Mouse (Mus musculus): Measurements from ENCODE around the gene Sipa1. TPM values are rescaled to one million over a fixed set of nuclear protein-coding genes. Genes with fewer than 3 reads are reported as not detected.

Sipa1 gene
- total RNA-seq, 2 experiments from 2014 or later, result 40.2 to 42.2 TPM

GRCm38 (mm10) chr19:5603664-5604063, 59.8 kb downstream of the Sipa1 start:
- DNase-seq, result no peak

GRCm38 (mm10) chr19:5601752-5602541, 61.6 kb downstream of the Sipa1 start, which contains the start of gene Rnaseh2c:
TSS of gene Rnaseh2c (plus strand) at chr19:5601873.
- DNase-seq, result peak; percentile 75

Small RNA genes lying within 50 kb of the gene (microRNA-seq; reads per million reads assigned to microRNA genes)
- 1.0 to 1.4 reads per million in 2 experiments for gene Mir6987

Other genes starting within 250 kb of the Sipa1 start
- gene Drap1, start 238.7 kb downstream of the Sipa1 start, total RNA-seq (2021), result 100 to 1,000 TPM; 231 to 246 TPM
- 10 to 100 TPM; 35.2 to 35.3 TPM for gene AI837181, start 238.6 kb downstream of the Sipa1 start, total RNA-seq (2021)
- not detected for gene Fosl1, start 216.2 kb downstream of the Sipa1 start, total RNA-seq (2021)
- 10 to 100 TPM; 13.5 to 13.9 TPM for gene Ccdc85b, start 205.8 kb downstream of the Sipa1 start, total RNA-seq (2021)
- 100 to 1,000 TPM; 106 to 118 TPM for gene Fibp, start 203.1 kb downstream of the Sipa1 start, total RNA-seq (2021)
- under 1 TPM; 0.24 to 0.50 TPM for gene Ctsw, start 195.2 kb downstream of the Sipa1 start, total RNA-seq (2021)
- gene Efemp2, start 189.8 kb downstream of the Sipa1 start, total RNA-seq (2021), result 10 to 100 TPM; 36.7 to 37.8 TPM
- 10 to 100 TPM; 27.9 to 32.9 TPM for gene Mus81, start 175.3 kb downstream of the Sipa1 start, total RNA-seq (2021)
- 100 to 1,000 TPM; 719 to 727 TPM for gene Cfl1, start 173.3 kb downstream of the Sipa1 start, total RNA-seq (2021)
- 1 to 10 TPM; 1.5 to 2.1 TPM for gene 1700020D05Rik, start 159.9 kb downstream of the Sipa1 start, total RNA-seq (2021)
- 1 to 10 TPM; 7.8 to 7.9 TPM for gene Snx32, start 153.2 kb downstream of the Sipa1 start, total RNA-seq (2021)
- gene Ovol1, start 103.1 kb downstream of the Sipa1 start, total RNA-seq (2021), result not detected
- 1 to 10 TPM; 3.8 to 4.6 TPM for gene Ap5b1, start 95.7 kb downstream of the Sipa1 start, total RNA-seq (2021)
- 10 to 100 TPM; 92.4 to 94.5 TPM for gene Rnaseh2c, start 61.8 kb downstream of the Sipa1 start, total RNA-seq (2021)
- 10 to 100 TPM; 38.3 to 49.2 TPM for gene Kat5, start 53.5 kb downstream of the Sipa1 start, total RNA-seq (2021)
- gene Rela, start 26.2 kb downstream of the Sipa1 start, total RNA-seq (2021), result 10 to 100 TPM; 33.0 to 38.6 TPM
- 10 to 100 TPM; 39.8 to 40.0 TPM for gene Map3k11, start 25.0 kb upstream of the Sipa1 start, total RNA-seq (2021)
- gene Pcnx3, start 25.2 kb upstream of the Sipa1 start, total RNA-seq (2021), result 10 to 100 TPM; 42.5 to 42.7 TPM
- not detected for gene Kcnk7, start 40.7 kb upstream of the Sipa1 start, total RNA-seq (2021)
- gene Ehbp1l1, start 62.6 kb upstream of the Sipa1 start, total RNA-seq (2021), result 100 to 1,000 TPM; 179 to 191 TPM
- 10 to 100 TPM; 48.3 to 49.0 TPM for gene Fam89b, start 65.9 kb upstream of the Sipa1 start, total RNA-seq (2021)
- gene Ltbp3, start 77.2 kb upstream of the Sipa1 start, total RNA-seq (2021), result 10 to 100 TPM; 78.7 to 79.6 TPM
- 10 to 100 TPM; 60.6 to 69.0 TPM for gene Scyl1, start 107.7 kb upstream of the Sipa1 start, total RNA-seq (2021)
- 10 to 100 TPM; 18.6 to 20.9 TPM for gene Frmd8, start 211.6 kb upstream of the Sipa1 start, total RNA-seq (2021)
- gene Slc25a45, start 214.1 kb upstream of the Sipa1 start, total RNA-seq (2021), result 1 to 10 TPM; 5.4 to 6.2 TPM
- 1 to 10 TPM; 2.0 TPM for gene Tigd3, start 230.4 kb upstream of the Sipa1 start, total RNA-seq (2021)
- 100 to 1,000 TPM; 111 to 119 TPM for gene Dpf2, start 249.3 kb upstream of the Sipa1 start, total RNA-seq (2021)

All from heart, postnatal 4 days (tissue).